Mouse (Mus musculus) limb, embryonic 15.5 days (tissue): ENCODE results near the gene Samd10. TPM values are rescaled to one million over a fixed set of nuclear protein-coding genes. Genes with fewer than 3 reads are reported as not detected.

Source experiments
- ATAC-seq: fragments of 200-750 bp; cut with Nextera tagmentation; 2 replicates; pipeline ENCODE4 v1.8.0; 2017; ENCODE audit warnings: low read depth, moderate TSS enrichment; ENCODE audit not compliant: insufficient number of reproducible peaks, low FRiP score, low TSS enrichment
- H3K27ac ChIP-seq: fragments of 300-500 bp; sonication (generic); 2 replicates; pipeline ENCODE4 v1.5.1; 2015; ENCODE audit warnings: moderate library complexity, mild to moderate bottlenecking, inconsistent platforms
- H3K27me3 ChIP-seq: fragments of 300-500 bp; sonication (generic); 2 replicates; pipeline ENCODE4 v1.6.1; 2015; ENCODE audit warnings: inconsistent platforms
- H3K36me3 ChIP-seq: fragments of 300-500 bp; sonication (generic); 2 replicates; pipeline ENCODE4 v1.6.1; 2015; ENCODE audit warnings: inconsistent platforms
- H3K4me1 ChIP-seq: fragments of 300-500 bp; sonication (generic); 2 replicates; pipeline ENCODE4 v1.6.1; 2015; ENCODE audit warnings: inconsistent platforms
- H3K4me2 ChIP-seq: fragments of 300-500 bp; sonication (generic); 2 replicates; pipeline ENCODE4 v1.6.1; 2015; ENCODE audit warnings: mild to moderate bottlenecking, inconsistent platforms
- H3K4me3 ChIP-seq: fragments of 300-500 bp; sonication (generic); 2 replicates; pipeline ENCODE4 v1.5.1; 2015; ENCODE audit warnings: mild to moderate bottlenecking, inconsistent platforms
- H3K9ac ChIP-seq: fragments of 300-500 bp; sonication (generic); 2 replicates; pipeline ENCODE4 v1.6.1; 2015; ENCODE audit warnings: inconsistent platforms
- H3K9me3 ChIP-seq: fragments of 300-500 bp; sonication (generic); 2 replicates; pipeline ENCODE4 v1.6.1; 2016; ENCODE audit warnings: inconsistent platforms
- WGBS: fragments of 180-500 bp; shearing (Covaris S2); methylation state at CpG from one replicate; pipeline ENCODE4 v1.1.7; 2015; 5-methylcytosine and 5-hydroxymethylcytosine counted together
- polyA plus RNA-seq: library from polyadenylated mRNA; unstranded; fragments of >200 nt; fragmentation: Nextera tagmentation; extraction: Ambion mirVana; gene quantifications from 2 replicates; pipeline ENCODE4 v1.2.1, GENCODE M21; 2015

Gene Samd10
- polyA plus RNA-seq, 1 experiment from 2014 or later, result 11.0 TPM

- no peaks in the 10 kb centered on the region for H3K9me3 ChIP-seq
- H3K9ac ChIP-seq, result no peak overlapping the region
- no peaks in the 10 kb centered on the region for H3K27me3 ChIP-seq
- 89% methylated on average over 11 of the region's 11 CpGs for WGBS
- no peak overlapping the region for H3K4me2 ChIP-seq
- ATAC-seq, result no peak
- no peak overlapping the region for H3K27ac ChIP-seq
- H3K4me1 ChIP-seq, result peaks cover 5% of the 10 kb centered on the region; the same call in 1 of the 2 replicates
- no peak overlapping the region for H3K4me3 ChIP-seq
- peaks cover 31% of the 10 kb centered on the region for H3K36me3 ChIP-seq
These were observed 26.9 kb downstream of the Samd10 start for GRCm38 (mm10) chr2:181571941-181572670.

- Histone ChIP-seq H3K4me2 (no peak overlapping the region), H3K36me3 (peaks cover 31% of the 10 kb centered on the region), H3K4me3 (no peak overlapping the region), H3K27me3 (no peaks in the 10 kb centered on the region), H3K4me1 (peaks cover 5% of the 10 kb centered on the region; the same call in 1 of the 2 replicates), H3K9ac (no peak overlapping the region), H3K9me3 (no peaks in the 10 kb centered on the region), H3K27ac (no peak overlapping the region)
- WGBS, result 70% methylated on average over 6 of the region's 6 CpGs
- ATAC-seq, result no peak
These were observed 28.0 kb downstream of the Samd10 start for GRCm38 (mm10) chr2:181570921-181571595.

DNA sequence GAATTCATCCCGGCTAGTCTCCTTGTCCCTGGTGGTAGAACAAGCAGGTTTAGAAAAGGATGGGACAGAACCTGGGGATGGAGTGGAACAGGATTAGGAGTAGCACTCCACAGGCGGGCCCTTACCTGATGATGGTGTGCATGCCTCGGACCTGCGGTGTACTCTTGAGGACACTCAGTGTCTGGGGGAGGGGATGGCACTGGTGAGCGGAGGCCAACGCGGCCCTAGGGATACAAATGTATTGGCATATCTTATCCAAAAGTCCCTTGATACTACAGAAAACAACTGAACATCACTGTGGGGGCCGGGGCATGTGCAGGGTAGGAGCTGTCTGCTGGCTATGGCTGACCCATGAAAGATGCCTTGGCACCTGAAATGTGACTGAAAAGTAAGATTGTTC is 28.6 kb downstream of the Samd10 start:
- no peak overlapping the region for H3K4me2 ChIP-seq
- no peak overlapping the region for H3K9ac ChIP-seq
- H3K27ac ChIP-seq, result no peak overlapping the region
- H3K36me3 ChIP-seq, result peaks cover 31% of the 10 kb centered on the region
- 83% methylated on average over 8 of the region's 8 CpGs for WGBS
- H3K9me3 ChIP-seq, result no peaks in the 10 kb centered on the region
- no peak for ATAC-seq
- H3K4me3 ChIP-seq, result no peak overlapping the region
- peaks cover 5% of the 10 kb centered on the region; the same call in 1 of the 2 replicates for H3K4me1 ChIP-seq
- H3K27me3 ChIP-seq, result no peaks in the 10 kb centered on the region

DNA sequence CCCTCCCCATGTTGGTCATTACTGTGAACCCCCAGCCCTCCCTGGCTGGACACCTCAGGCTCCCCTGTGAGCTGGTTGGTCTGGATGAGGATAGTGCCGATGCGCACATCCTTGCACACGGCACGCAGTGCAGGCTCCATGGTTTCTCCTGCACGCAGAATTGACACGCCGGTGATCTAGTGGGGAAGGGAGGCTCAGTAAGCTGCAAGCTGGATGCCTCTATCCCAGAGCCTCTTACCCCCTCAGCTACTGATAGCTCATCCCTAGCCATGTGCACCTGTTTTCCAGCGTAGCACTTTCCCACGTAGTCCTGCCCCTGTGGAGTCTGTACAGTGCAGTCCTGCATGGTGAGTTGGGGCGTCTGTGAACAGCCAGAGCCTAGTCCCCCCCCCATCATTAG is 29.2 kb downstream of the Samd10 start:
- ATAC-seq, result no peak

DNA sequence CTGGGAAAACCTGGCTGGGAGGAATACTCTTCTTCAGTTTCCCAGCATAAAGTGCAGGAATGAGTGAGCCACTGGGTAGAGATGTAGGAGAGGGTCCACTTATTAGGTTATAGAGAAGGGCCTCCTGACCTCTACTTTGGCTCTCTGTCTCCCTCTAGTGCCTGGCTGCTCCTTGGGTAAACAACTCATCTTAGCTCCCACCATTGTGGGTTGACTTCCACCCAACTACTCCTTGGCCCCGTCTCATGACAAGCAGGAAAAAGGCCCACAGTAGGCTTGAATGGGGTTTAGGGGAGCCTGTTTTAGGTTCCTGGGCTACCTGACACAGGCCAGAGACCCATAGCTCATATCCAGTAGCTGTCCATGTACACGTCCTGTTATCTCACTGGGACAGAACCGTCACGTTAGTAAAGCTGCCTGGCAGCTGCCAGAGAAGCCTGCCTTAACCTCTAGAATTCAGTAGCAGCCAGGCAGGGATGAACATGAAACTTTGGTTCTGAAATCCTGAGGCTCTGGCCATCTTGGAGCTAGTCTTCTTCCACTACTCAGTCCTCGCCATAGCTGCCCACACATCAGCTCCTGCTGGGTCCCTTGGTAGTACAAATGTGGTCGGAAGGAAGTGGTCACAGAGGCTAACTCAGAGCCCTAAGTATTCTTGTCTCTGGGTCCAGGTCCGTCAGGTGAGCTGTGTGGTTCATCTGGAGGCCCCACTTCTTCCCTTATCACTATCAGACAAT is 30.6 kb downstream of the Samd10 start:
- Histone ChIP-seq H3K27ac (no peak overlapping the region), H3K27me3 (no peaks in the 10 kb centered on the region), H3K4me2 (no peak overlapping the region), H3K9ac (no peak overlapping the region), H3K9me3 (no peaks in the 10 kb centered on the region), H3K4me3 (no peak overlapping the region), H3K36me3 (peaks cover 17% of the 10 kb centered on the region), H3K4me1 (peaks cover 5% of the 10 kb centered on the region; the same call in 1 of the 2 replicates)
- WGBS, result 76% methylated on average over 7 of the region's 7 CpGs
- ATAC-seq, result no peak

More for the DNA sequence above, 29.2 kb downstream of the Samd10 start:
- H3K27ac ChIP-seq, result no peak overlapping the region
- 91% methylated on average over 10 of the region's 10 CpGs for WGBS
- no peak overlapping the region for H3K4me2 ChIP-seq
- H3K9ac ChIP-seq, result no peak overlapping the region
- H3K4me1 ChIP-seq, result peaks cover 5% of the 10 kb centered on the region; the same call in 1 of the 2 replicates
- no peaks in the 10 kb centered on the region for H3K9me3 ChIP-seq
- H3K27me3 ChIP-seq, result no peaks in the 10 kb centered on the region
- H3K36me3 ChIP-seq, result peaks cover 31% of the 10 kb centered on the region
- no peak overlapping the region for H3K4me3 ChIP-seq

- no peak overlapping the region for H3K4me2 ChIP-seq
- ATAC-seq, result no peak
- no peaks in the 10 kb centered on the region for H3K9me3 ChIP-seq
These were observed 31.7 kb downstream of the Samd10 start for GRCm38 (mm10) chr2:181567338-181567737.

DNA sequence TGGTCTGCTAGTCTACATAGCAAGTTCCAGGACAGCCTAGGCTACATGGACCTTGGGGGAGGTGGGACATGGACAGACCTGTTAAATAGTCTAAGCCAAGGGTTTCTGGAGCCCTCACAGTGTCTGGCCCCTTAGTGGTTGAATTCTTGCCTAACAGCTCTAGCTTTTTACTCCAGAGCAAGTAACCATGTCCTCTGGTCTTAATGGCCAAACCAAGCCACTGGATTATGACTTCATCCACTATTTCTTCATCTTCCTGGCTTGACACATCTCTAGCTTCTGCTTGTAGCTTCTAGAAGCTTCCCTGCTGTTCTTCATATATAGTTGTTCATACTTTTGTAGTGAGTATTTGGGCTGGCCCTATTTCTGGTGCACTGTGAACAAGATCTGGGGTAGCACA is 45.2 kb downstream of the Samd10 start:
- Histone ChIP-seq H3K27ac (no peak overlapping the region), H3K4me2 (no peak overlapping the region), H3K36me3 (peaks cover 45% of the 10 kb centered on the region), H3K4me1 (no peaks in the 10 kb centered on the region), H3K4me3 (no peak overlapping the region), H3K9ac (no peak overlapping the region), H3K9me3 (no peaks in the 10 kb centered on the region), H3K27me3 (no peaks in the 10 kb centered on the region)
- no peak for ATAC-seq

More at GRCm38 (mm10) chr2:181567338-181567737, 31.7 kb downstream of the Samd10 start:
- Histone ChIP-seq H3K4me1 (peaks cover 5% of the 10 kb centered on the region; the same call in 1 of the 2 replicates), H3K27ac (no peak overlapping the region), H3K4me3 (no peak overlapping the region), H3K9ac (no peak overlapping the region), H3K27me3 (no peaks in the 10 kb centered on the region), H3K36me3 (peaks cover 6% of the 10 kb centered on the region; the same call in 1 of the 2 replicates)
- WGBS, result 86% methylated on average over 3 of the region's 3 CpGs

GRCm38 (mm10) chr2:181550233-181550632 is 48.8 kb downstream of the Samd10 start:
- Histone ChIP-seq H3K9ac (no peak overlapping the region), H3K27ac (no peak overlapping the region), H3K9me3 (no peaks in the 10 kb centered on the region), H3K36me3 (peaks cover 73% of the 10 kb centered on the region), H3K4me1 (no peaks in the 10 kb centered on the region), H3K27me3 (no peaks in the 10 kb centered on the region), H3K4me3 (no peak overlapping the region), H3K4me2 (no peak overlapping the region)
- 93% methylated on average over 2 of the region's 2 CpGs for WGBS
- ATAC-seq, result no peak

DNA sequence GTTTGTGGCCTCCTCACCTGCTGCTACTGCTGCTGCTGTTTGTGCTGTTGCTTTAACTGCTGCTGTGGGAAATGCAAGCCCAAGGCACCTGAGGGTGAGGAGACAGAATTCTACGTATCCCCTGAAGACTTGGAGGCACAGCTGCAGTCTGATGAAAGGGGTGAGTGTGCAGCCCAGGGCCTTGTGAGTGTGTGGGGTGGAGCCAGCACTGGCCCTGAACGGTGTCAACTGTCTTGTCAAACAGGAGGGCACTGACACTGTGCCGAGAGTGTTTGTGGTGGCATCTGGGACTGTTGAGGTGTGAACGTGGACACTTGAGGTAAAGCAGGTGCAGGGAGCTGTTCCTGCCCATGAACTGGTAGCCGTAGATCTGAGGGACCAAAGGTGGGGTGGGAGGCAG is 50.3 kb downstream of the Samd10 start:
- Histone ChIP-seq H3K27me3 (no peaks in the 10 kb centered on the region), H3K4me1 (no peaks in the 10 kb centered on the region), H3K4me3 (no peak overlapping the region), H3K36me3 (peaks cover 77% of the 10 kb centered on the region), H3K4me2 (no peak overlapping the region), H3K9ac (no peak overlapping the region), H3K27ac (no peak overlapping the region; the same call in 1 of the 2 replicates), H3K9me3 (no peaks in the 10 kb centered on the region)
- 82% methylated on average over 5 of the region's 5 CpGs for WGBS
- no peak for ATAC-seq

DNA sequence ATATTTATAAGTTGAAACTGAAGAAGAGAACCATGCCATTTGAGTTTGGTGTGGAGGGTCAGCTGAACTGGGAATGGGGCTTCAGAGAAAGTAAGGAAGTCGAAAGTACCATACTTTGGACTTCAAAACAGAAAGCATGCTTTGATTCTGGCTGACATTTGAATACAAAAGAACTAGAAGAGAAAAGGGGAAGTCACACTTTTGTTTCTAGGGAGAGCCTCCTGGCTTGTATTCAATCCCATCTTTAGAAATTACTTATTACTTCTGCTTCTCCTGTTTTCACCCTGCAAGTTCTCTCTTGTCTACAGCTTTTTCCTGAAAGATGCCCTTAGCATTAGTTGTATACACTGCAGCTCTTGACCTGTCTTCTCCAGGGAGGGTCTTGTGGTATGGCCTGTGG is 50.8 kb downstream of the Samd10 start:
- no peaks in the 10 kb centered on the region for H3K27me3 ChIP-seq
- H3K9ac ChIP-seq, result no peak overlapping the region
- H3K4me3 ChIP-seq, result no peak overlapping the region
- WGBS, result 73% methylated on average over 1 of the region's 1 CpGs
- H3K27ac ChIP-seq, result no peak overlapping the region
- peaks cover 77% of the 10 kb centered on the region for H3K36me3 ChIP-seq
- no peak overlapping the region for H3K4me2 ChIP-seq
- H3K9me3 ChIP-seq, result no peaks in the 10 kb centered on the region
- H3K4me1 ChIP-seq, result no peaks in the 10 kb centered on the region
- ATAC-seq, result no peak

GRCm38 (mm10) chr2:181546142-181546541 is 52.9 kb downstream of the Samd10 start:
- Histone ChIP-seq H3K4me3 (no peak overlapping the region), H3K27ac (no peak overlapping the region), H3K9me3 (no peaks in the 10 kb centered on the region), H3K4me1 (no peaks in the 10 kb centered on the region), H3K36me3 (peaks cover 62% of the 10 kb centered on the region), H3K9ac (no peak overlapping the region), H3K27me3 (no peaks in the 10 kb centered on the region), H3K4me2 (no peak overlapping the region)
- ATAC-seq, result no peak
- 93% methylated on average over 7 of the region's 7 CpGs for WGBS
